Mouse (Mus musculus) cortical plate, adult 2 months (tissue): ENCODE results near the gene Xpo4. TPM values are rescaled to one million over a fixed set of nuclear protein-coding genes. Genes with fewer than 3 reads are reported as not detected.

ENCODE experiments used
- H3K27ac ChIP-seq: fragments of 200-500 bp; 2 replicates; pipeline ENCODE4 v1.5.1; 2012; ENCODE audit warnings: low read length, control low read depth, inconsistent platforms; ENCODE audit not compliant: insufficient read depth
- H3K4me1 ChIP-seq: fragments of 200-500 bp; 2 replicates; pipeline ENCODE4 v1.6.1; 2011; ENCODE audit warnings: low read length; ENCODE audit not compliant: control insufficient read depth, insufficient read depth
- H3K4me3 ChIP-seq: fragments of 200-500 bp; 2 replicates; pipeline ENCODE4 v1.5.1; 2011; ENCODE audit warnings: mild to moderate bottlenecking, low read length, control low read depth; ENCODE audit not compliant: insufficient read depth
- CTCF ChIP-seq: fragments of 200-500 bp; IDR thresholded peaks from 2 replicates; pipeline ENCODE4 v1.5.1; 2011; ENCODE audit warnings: mild to moderate bottlenecking, control low read depth, low read length; ENCODE audit not compliant: insufficient read depth; ENCODE audit errors: extremely low read depth
- POLR2A ChIP-seq: fragments of 200-500 bp; IDR thresholded peaks from 2 replicates; pipeline ENCODE4 v1.6.1; 2011; ENCODE audit warnings: mild to moderate bottlenecking, low read length, control low read depth; ENCODE audit not compliant: insufficient read depth; ENCODE audit errors: extremely low read depth
- polyA plus RNA-seq: library from polyadenylated mRNA; depleted of rRNA; stranded (reverse); fragments of >200 nt; gene quantifications from 2 replicates; pipeline ENCODE4 v1.2.3, GENCODE M21; 2012; rRNA removed

Xpo4 gene
- polyA plus RNA-seq: 6.7 and 7.1 TPM in 2 replicates

DNA sequence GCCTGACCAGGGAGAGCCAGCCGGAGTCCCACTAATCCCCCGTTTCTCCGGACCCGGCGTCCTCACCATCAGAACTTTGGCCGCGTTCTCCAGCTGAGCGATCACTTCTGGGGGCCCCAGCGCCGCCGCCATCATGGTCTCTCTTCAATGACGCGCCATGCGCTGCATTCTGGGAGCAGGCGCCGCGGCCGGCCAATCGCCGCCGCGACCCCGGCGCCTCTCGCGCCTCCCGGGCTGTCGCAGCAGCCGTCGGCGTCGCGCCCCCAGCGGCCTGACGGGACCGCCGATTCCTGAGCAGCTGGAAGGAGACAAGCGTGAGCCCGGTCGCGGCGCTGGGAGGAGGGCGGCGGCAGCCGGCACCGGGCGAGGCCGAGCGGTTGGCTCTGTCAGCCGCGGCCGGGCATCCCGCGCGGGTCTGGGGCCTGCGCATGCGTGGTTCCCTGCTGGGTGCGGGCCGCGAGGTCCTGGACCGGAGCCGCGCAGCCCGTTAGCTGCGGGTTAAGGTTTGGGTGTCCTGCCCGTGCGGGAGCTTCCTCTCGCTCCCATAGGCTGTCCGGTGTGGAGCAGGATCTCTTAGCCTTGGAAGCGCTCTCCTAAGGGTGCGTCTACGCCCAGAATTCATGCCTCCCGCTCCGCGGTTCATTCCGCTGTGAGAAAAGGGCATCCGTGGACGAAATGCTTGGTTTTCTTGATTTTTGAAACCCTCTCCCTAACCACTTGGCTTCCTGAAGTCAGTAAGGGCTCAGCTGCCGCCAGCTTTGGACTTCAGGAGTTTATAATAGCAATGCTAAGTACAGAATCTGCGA is at the start of gene Xpo4:
Gene Xpo4 (minus strand): TSS at position 609 of the 806 bp plus-strand sequence.
- H3K4me1 ChIP-seq: no peaks in the 10 kb centered on the region
- 0 out of 2 replicates have a peak, but pooled peaks have one; percentile 33 for TF ChIP-seq POLR2A
- TF ChIP-seq CTCF: no peak
- peak within 1 kb of the TSS; percentile 79; the same call in 1 of the 2 replicates for H3K27ac ChIP-seq
- H3K4me3 ChIP-seq: peak within 1 kb of the TSS; percentile 100

- Histone ChIP-seq H3K4me1 (no peaks in the 10 kb centered on the region), H3K27ac (no peak overlapping the region), H3K4me3 (no peak overlapping the region)
- TF ChIP-seq POLR2A (no peak), CTCF (no peak)
Measured at GRCm38 (mm10) chr14:57712884-57713283, 47.7 kb upstream of the Xpo4 start.

GRCm38 (mm10) chr14:57711059-57711458 is 45.8 kb upstream of the Xpo4 start:
- no peak for TF ChIP-seq CTCF
- TF ChIP-seq POLR2A: no peak
- Histone ChIP-seq H3K27ac (no peak overlapping the region), H3K4me1 (peaks cover 2% of the 10 kb centered on the region; the same call in 1 of the 2 replicates), H3K4me3 (no peak overlapping the region)

GRCm38 (mm10) chr14:57709171-57709570 is 43.9 kb upstream of the Xpo4 start:
- H3K4me3 ChIP-seq: no peak overlapping the region
- peaks cover 2% of the 10 kb centered on the region; the same call in 1 of the 2 replicates for H3K4me1 ChIP-seq
- TF ChIP-seq POLR2A: no peak
- TF ChIP-seq CTCF: no peak
- H3K27ac ChIP-seq: no peak overlapping the region

- no peak for TF ChIP-seq POLR2A
- no peak for TF ChIP-seq CTCF
- H3K4me3 ChIP-seq: no peak overlapping the region
- peaks cover 2% of the 10 kb centered on the region; the same call in 1 of the 2 replicates for H3K4me1 ChIP-seq
- no peak overlapping the region for H3K27ac ChIP-seq
Measured at GRCm38 (mm10) chr14:57708580-57708979, 43.4 kb upstream of the Xpo4 start.

- TF ChIP-seq POLR2A (no peak), CTCF (no peak)
- Histone ChIP-seq H3K27ac (peak overlapping the region; percentile 75), H3K4me3 (no peak overlapping the region), H3K4me1 (peaks cover 2% of the 10 kb centered on the region; the same call in 1 of the 2 replicates)
Measured at GRCm38 (mm10) chr14:57707100-57707893, 42.1 kb upstream of the Xpo4 start.

- H3K27ac ChIP-seq: peak overlapping the region; percentile 75; the same call in 1 of the 2 replicates
- peaks cover 4% of the 10 kb centered on the region; the same call in 1 of the 2 replicates for H3K4me1 ChIP-seq
- no peak for TF ChIP-seq CTCF
- no peak for TF ChIP-seq POLR2A
- no peak overlapping the region for H3K4me3 ChIP-seq
Measured at GRCm38 (mm10) chr14:57706760-57707099, 41.5 kb upstream of the Xpo4 start.

- Histone ChIP-seq H3K27ac (no peak overlapping the region), H3K4me3 (no peak overlapping the region), H3K4me1 (peaks cover 4% of the 10 kb centered on the region; the same call in 1 of the 2 replicates)
- TF ChIP-seq POLR2A: no peak
- no peak for TF ChIP-seq CTCF
Measured at GRCm38 (mm10) chr14:57705759-57706158, 40.5 kb upstream of the Xpo4 start.

DNA sequence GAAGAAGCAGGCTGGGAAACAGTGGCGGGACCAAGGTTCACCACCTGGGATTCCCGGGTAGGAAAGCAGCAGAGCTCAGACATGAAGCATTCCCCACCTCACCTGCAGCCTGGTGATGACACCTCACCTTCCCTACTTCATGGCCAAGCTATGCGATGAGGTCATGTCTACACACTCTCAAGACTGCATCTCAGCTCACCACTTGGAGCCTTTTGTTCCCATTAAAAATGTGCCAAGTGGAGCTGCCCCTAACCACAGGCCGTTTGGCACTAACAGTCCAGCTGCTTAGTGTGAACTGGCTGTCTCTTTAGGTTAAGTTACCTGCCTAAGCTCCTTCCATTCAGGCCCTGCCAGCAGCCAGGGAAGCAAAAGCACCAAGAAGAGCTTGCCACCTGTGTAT is 39.8 kb upstream of the Xpo4 start:
- TF ChIP-seq POLR2A (no peak), CTCF (no peak)
- H3K4me1 ChIP-seq: peaks cover 4% of the 10 kb centered on the region; the same call in 1 of the 2 replicates
- H3K4me3 ChIP-seq: no peak overlapping the region
- no peak overlapping the region for H3K27ac ChIP-seq

DNA sequence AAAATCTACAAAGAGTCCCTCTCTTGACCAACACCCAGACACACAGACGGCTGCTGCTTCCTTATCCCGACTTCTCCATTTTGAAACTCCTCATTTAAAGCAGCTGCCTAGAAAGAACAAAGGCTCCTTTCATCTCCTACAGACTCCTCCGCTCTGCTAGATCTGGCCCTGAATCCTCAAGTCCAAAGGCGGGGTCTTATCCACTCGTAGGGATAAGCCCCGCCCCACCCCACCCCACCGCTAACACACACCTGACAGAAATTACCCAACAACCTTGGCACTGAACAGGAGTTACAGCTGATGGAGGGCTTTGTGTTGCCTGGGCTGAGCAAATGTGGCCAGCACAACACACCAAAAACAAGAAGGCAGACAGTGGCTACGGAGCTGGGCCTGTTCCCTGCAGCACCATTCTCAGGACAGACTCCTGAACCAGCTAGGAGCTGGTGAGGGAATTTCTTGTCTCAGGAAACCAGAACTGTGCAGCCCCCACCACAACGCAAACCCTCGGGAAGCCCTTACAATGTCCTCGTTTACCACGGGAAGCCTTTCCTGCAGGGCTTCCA is 36.8 kb upstream of the Xpo4 start:
- Histone ChIP-seq H3K27ac (0 out of 2 replicates have a peak overlapping the region, but pooled peaks have one; percentile 6), H3K4me1 (peaks cover 2% of the 10 kb centered on the region; the same call in 1 of the 2 replicates), H3K4me3 (no peak overlapping the region)
- no peak for TF ChIP-seq CTCF
- TF ChIP-seq POLR2A: no peak
